Mouse (Mus musculus) hindbrain, embryonic 10.5 days (tissue): ENCODE results near the gene Pitpnm1. TPM values are rescaled to one million over a fixed set of nuclear protein-coding genes. Genes with fewer than 3 reads are reported as not detected.
"Not testable (repeated sequence)": the region's sequence is repeated elsewhere in the genome, so short reads cannot be mapped to it uniquely, and the experiment has no call there.

ENCODE experiments used
- DNase-seq: peaks from one replicate; pipeline ENCODE4 v3.0.0-alpha.2; 2017; ENCODE audit warnings: low spot score
- H3K27ac ChIP-seq: fragments of 300-500 bp; sonication (generic); 2 replicates; pipeline ENCODE4 v1.5.1; 2016; ENCODE audit warnings: mild to moderate bottlenecking, moderate library complexity
- H3K27me3 ChIP-seq: fragments of 300-500 bp; sonication (generic); 2 replicates; pipeline ENCODE4 v1.6.1; 2016; ENCODE audit warnings: mild to moderate bottlenecking; ENCODE audit not compliant: poor library complexity, insufficient read depth, severe bottlenecking
- H3K36me3 ChIP-seq: fragments of 300-500 bp; sonication (generic); 2 replicates; pipeline ENCODE4 v1.6.1; 2016; ENCODE audit warnings: mild to moderate bottlenecking, moderate library complexity
- H3K4me1 ChIP-seq: fragments of 300-500 bp; sonication (generic); replicated peaks from 2 replicates; pipeline ENCODE4 v1.6.1; 2016; ENCODE audit warnings: mild to moderate bottlenecking
- H3K4me3 ChIP-seq: fragments of 300-500 bp; sonication (generic); 2 replicates; pipeline ENCODE4 v1.5.1; 2016; ENCODE audit warnings: mild to moderate bottlenecking, moderate library complexity
- H3K9me3 ChIP-seq: fragments of 300-500 bp; sonication (generic); 2 replicates; pipeline ENCODE4 v1.6.1; 2016; ENCODE audit warnings: mild to moderate bottlenecking, moderate library complexity
- WGBS: fragments of 180-500 bp; shearing (Covaris S2); methylation state at CpG from one replicate; pipeline ENCODE4 v1.1.7; 2016; 5-methylcytosine and 5-hydroxymethylcytosine counted together
- polyA plus RNA-seq: library from polyadenylated mRNA; unstranded; fragments of >200 nt; fragmentation: Nextera tagmentation; extraction: Ambion mirVana; gene quantifications from 2 replicates; pipeline ENCODE4 v1.2.1, GENCODE M21; 2016

Gene Pitpnm1
- polyA plus RNA-seq, 1 experiment from 2014 or later = 19.9 TPM

DNA sequence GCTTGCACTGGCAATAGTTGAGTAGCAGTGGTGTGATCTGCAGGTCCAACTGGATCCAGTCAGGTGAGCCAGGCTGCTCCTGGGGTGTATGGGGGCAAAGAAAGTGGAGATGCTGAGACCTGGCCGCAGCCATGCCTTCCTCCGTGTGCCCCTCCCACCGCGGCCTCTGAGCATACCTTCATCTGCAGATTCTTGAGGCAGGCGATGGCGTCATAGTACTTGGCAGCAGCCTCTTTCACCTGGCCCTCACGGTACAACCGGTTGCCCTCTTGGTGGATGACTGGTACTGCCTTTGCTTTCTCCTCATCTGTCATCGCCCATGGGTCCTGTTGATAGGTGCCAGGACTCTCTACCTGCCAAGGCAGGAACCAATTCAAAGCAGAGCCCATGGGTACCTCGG is 15.3 kb downstream of the Pitpnm1 start:
- Histone ChIP-seq H3K4me1 (peaks cover 6% of the 10 kb centered on the region; the same call in 1 of the 2 replicates), H3K4me3 (no peak overlapping the region), H3K9me3 (no peaks in the 10 kb centered on the region), H3K36me3 (peaks cover 75% of the 10 kb centered on the region), H3K27ac (no peak overlapping the region), H3K27me3 (peaks cover 4% of the 10 kb centered on the region)
- no peak for DNase-seq
- WGBS = 96% methylated on average over 10 of the region's 10 CpGs

DNA sequence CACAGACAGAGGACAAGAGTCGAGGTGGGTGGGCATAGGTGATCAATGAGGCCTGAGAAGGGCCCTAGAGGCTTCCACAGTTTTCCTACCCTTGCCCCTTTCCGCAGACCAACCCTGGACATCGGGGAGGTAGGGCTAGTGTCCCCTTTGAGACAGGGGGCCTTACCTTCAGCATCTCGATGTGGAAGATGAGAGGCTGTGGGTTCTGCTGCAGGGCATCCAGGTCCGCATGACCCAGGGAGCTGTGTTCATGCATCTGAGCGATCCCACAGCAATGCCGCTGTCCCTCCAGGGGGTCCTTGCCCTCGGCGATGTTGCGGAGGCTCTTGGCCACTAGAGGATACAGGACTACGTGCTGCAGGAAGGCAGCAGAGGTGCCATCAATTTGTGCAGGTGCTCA is 16.0 kb downstream of the Pitpnm1 start:
- no peak for DNase-seq
- no peak overlapping the region for H3K4me3 ChIP-seq
- no peak overlapping the region for H3K27ac ChIP-seq
- no peaks in the 10 kb centered on the region for H3K9me3 ChIP-seq
- peaks cover 9% of the 10 kb centered on the region for H3K27me3 ChIP-seq
- H3K36me3 ChIP-seq = peaks cover 75% of the 10 kb centered on the region
- peaks cover 8% of the 10 kb centered on the region for H3K4me1 ChIP-seq
- 85% methylated on average over 11 of the region's 11 CpGs for WGBS

DNA sequence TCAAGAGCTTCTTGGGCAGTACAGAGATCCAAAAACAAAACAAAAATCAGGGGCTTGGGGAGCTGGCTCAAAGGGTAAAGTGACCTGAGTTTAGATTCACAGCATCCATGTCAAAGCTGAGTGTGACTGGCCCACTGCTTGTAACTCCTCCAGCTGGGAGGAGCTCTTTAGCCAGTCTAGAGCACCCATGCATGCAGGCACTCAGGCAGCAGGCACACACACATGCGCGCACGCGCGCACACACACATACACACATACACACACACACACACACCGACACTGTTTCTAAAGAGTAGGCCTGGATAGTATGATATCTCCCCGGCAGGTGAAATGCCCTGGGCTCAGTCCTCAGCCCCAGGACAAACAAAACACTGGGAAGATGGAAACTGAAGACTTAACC is 17.2 kb downstream of the Pitpnm1 start:
- peaks cover 9% of the 10 kb centered on the region for H3K27me3 ChIP-seq
- peaks cover 11% of the 10 kb centered on the region for H3K4me1 ChIP-seq
- 95% methylated on average over 7 of the region's 7 CpGs for WGBS
- DNase-seq = no peak
- H3K36me3 ChIP-seq = peaks cover 65% of the 10 kb centered on the region
- H3K27ac ChIP-seq = no peak overlapping the region
- H3K4me3 ChIP-seq = no peak overlapping the region
- H3K9me3 ChIP-seq = no peaks in the 10 kb centered on the region

DNA sequence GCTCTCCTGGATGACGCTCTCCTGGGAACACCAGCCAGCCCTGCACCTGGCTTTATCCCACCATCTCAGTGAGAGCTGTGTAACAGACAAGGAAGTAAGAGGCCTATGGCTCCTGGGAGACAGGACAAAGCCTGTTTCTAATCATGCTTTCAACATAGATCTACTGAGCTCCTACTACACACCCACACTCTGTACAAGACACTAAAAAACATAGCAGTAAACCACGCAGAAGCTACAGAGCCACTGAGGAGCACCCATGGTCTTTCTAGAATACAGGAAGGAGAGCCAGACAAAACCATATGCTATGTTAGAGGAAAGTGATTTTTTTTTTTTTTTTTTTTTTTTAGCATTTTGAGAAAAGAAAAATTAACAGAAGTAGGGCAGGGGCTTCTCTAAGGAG is 18.6 kb downstream of the Pitpnm1 start:
- Histone ChIP-seq H3K36me3 (peaks cover 51% of the 10 kb centered on the region), H3K9me3 (no peaks in the 10 kb centered on the region), H3K4me3 (no peak overlapping the region), H3K4me1 (peaks cover 11% of the 10 kb centered on the region), H3K27me3 (peaks cover 9% of the 10 kb centered on the region), H3K27ac (no peak overlapping the region)
- 91% methylated on average over 2 of the region's 2 CpGs for WGBS
- no peak for DNase-seq

DNA sequence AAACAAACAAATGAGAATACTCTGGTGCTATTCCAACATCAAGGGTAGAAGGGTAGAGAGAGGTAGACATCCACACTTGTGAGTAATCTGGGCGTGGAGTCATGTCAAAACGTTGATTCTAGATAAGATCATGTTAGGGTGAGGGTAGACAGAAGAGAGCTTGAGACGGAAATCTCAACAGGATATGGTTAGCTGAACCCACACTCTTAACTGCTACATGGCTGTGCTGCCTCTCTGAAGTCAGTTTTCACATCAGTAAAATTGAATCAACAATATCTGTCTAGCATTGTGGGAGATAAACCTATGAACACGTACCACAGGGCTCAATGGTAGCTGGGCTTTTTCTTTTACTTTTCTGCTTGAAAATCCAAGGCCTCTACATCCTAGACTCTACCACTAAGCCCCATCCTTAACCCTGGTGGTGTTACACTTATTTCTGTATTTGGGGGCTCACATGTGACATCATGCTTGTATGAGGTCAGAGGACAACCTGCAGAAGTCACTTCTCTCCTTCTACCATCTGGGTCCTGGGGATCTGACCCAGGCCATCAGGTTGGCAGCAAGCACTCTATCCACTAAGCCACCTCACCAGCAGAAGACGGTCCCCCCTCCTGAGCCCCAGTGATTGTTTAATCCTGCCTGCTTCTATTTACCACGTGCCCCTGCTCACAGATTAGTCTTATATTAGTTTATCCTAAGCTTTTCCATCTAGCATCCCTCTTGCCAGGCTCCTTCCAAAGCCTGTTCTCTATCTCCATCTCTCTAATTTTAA is 20.1 kb downstream of the Pitpnm1 start:
- Histone ChIP-seq H3K4me3 (peak overlapping the region; percentile 51), H3K9me3 (no peaks in the 10 kb centered on the region), H3K27me3 (peaks cover 9% of the 10 kb centered on the region), H3K36me3 (peaks cover 36% of the 10 kb centered on the region), H3K4me1 (peaks cover 11% of the 10 kb centered on the region), H3K27ac (no peak overlapping the region)
- DNase-seq = no peak
- 90% methylated on average over 6 of the region's 6 CpGs for WGBS

DNA sequence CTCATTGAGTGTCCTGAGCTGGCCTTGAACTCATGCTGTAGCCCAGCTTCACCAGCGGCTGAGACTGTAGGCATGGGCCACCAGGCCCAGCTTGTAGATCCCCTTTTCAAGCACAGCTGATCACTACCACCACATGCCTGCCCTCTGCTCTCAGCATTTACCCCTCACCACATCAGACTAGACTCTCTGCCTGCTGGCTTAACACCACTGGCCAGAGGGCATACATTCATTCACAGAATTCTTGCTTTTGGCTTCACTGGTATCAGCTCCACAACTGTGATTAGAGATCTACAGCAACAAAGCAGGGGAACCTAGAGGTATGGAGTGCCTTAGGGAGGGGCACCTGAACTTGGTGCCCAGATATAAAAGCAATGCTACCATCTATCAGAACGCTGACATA is 20.7 kb downstream of the Pitpnm1 start:
- WGBS = 95% methylated on average over 2 of the region's 2 CpGs
- Histone ChIP-seq H3K27ac (no peak overlapping the region), H3K4me1 (peaks cover 16% of the 10 kb centered on the region), H3K27me3 (peaks cover 9% of the 10 kb centered on the region), H3K36me3 (peaks cover 30% of the 10 kb centered on the region), H3K4me3 (peak overlapping the region; percentile 51), H3K9me3 (no peaks in the 10 kb centered on the region)
- DNase-seq = no peak

DNA sequence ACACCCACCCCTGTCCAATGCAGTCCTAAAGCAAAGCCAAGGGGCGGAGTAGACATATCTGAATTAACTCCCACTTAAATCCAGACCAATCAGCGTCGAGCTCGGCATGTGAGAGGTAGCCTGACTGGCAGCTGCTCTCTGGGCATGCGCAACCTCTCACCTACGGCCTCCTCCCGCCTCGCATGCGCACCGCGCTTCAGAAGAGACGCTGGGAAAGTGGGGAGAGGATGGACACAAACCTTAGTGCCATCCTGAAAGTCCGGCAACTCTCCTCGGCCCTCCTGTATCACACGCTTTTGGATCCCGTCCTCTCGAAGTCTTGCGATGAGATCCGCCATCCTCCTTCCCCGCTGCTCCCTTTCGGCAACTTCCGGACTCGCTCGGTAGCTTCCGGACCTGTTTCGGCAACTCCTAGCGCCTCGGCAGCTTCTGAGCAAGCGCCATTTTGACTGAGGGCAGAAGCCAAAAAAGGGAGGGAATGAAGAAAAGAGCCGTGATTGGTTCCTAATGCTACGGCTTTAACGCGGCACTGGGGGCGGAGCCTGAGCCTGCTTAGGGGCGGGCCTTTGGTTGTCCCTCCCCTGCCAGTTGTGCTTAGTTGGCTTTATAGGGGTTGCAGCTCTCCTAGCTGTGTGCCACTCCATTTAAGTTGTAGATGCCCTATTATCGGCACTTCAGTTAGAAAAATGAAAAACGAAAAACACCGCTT is 21.5 kb downstream of the Pitpnm1 start:
- peak overlapping the region; percentile 51 for H3K4me3 ChIP-seq
- H3K27ac ChIP-seq = peak overlapping the region; percentile 84
- H3K9me3 ChIP-seq = no peaks in the 10 kb centered on the region
- H3K27me3 ChIP-seq = peaks cover 9% of the 10 kb centered on the region
- peak; percentile 98 for DNase-seq
- 3% methylated on average over 38 of the region's 38 CpGs for WGBS
- H3K36me3 ChIP-seq = peaks cover 22% of the 10 kb centered on the region
- H3K4me1 ChIP-seq = peaks cover 22% of the 10 kb centered on the region

DNA sequence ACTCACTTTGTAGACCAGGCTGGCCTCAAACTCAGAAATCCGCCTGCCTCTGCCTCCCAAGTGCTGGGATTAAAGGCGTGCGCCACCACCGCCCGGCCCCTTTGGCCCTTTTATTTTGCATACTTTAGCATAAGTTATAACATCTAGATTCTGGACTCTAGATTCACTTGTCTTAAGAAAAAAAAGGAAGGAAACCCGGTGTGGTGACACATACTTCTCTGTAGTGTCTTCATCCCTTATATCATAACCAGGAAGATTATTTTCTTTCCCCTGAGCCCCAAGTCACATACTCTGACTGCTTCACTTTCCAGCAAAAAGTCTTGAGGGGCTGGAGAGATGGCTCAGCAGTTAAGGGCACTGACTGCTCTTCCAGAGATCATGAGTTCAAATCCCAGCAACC is 22.1 kb downstream of the Pitpnm1 start:
- peak overlapping the region; percentile 51; the same call in 1 of the 2 replicates for H3K4me3 ChIP-seq
- peaks cover 16% of the 10 kb centered on the region for H3K36me3 ChIP-seq
- not testable (repeated sequence) for H3K27me3 ChIP-seq, DNase-seq, H3K9me3 ChIP-seq
- peak overlapping the region; percentile 84 for H3K27ac ChIP-seq
- peaks cover 29% of the 10 kb centered on the region for H3K4me1 ChIP-seq
- WGBS = 63% methylated on average over 6 of the region's 6 CpGs

DNA sequence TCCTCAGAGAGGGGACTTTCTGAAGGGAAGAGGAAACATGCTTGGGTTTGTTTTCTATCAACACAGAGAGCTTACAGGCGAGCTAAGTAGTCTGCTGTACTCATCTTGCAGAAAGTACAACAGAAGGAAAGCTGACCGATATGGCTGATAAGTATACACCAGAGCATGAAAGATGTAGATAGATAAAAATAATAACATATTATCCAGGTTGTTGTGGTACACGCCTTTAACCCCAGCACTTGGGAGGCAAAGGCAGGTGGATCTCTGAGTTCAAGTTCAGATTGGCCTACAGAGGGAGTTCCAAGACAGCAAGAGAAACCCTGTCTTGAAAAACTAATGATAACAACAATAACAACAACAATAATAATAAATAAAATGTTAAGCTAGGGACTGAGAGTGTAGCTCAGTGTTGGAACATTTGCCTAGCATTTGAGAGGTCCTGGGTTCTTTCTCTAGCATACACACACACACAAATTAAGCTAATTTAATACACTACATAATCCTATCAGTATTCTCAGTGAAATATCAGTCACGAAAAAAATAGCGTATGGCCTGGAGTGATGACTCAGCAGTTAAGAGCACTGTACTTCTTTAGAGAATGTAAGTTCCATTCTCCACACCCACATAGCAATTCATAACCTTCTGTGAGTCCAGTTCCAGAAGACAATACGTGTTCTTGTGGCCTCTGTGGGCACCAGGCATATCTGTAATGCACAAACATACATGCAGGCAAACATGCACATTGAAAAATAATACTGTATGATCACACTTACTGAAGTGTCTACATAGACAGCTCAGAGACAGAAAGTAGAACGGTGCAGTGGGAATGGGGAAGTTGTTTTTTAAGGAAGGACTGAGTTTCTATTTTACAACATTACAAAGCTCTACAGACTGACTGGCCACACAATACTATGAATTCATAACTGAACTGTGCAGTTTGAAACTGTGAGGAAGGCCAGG is 22.9 kb downstream of the Pitpnm1 start:
- H3K4me3 ChIP-seq = no peak overlapping the region
- peaks cover 36% of the 10 kb centered on the region for H3K4me1 ChIP-seq
- H3K9me3 ChIP-seq = no peaks in the 10 kb centered on the region
- no peak for DNase-seq
- H3K36me3 ChIP-seq = peaks cover 12% of the 10 kb centered on the region
- 87% methylated on average over 7 of the region's 7 CpGs for whole genome bisulfite sequencing
- H3K27me3 ChIP-seq = peaks cover 9% of the 10 kb centered on the region
- H3K27ac ChIP-seq = no peak overlapping the region

DNA sequence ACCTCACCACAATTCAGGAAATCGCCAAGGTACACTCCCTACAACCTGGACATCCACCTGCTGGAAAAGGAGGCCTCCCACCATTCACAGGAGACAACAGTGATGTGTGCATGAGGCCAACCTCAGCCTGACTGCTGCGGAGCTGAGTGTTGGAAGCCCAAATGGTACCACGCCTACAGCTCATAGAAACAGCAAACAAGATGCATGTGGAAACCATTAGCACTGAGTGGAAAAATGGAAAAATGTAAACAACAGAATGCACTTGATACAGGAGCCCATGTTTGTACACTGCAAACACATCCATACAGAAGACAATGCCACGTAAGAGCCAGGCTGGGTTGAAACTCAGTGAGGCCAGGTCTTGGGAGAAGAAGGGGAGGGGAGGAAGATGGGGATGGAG is 24.6 kb downstream of the Pitpnm1 start:
- Histone ChIP-seq H3K36me3 (peaks cover 22% of the 10 kb centered on the region), H3K9me3 (no peaks in the 10 kb centered on the region), H3K27me3 (peaks cover 9% of the 10 kb centered on the region), H3K4me3 (no peak overlapping the region), H3K27ac (no peak overlapping the region), H3K4me1 (peaks cover 36% of the 10 kb centered on the region)
- no peak for DNase-seq
- WGBS = 81% methylated on average over 4 of the region's 4 CpGs

DNA sequence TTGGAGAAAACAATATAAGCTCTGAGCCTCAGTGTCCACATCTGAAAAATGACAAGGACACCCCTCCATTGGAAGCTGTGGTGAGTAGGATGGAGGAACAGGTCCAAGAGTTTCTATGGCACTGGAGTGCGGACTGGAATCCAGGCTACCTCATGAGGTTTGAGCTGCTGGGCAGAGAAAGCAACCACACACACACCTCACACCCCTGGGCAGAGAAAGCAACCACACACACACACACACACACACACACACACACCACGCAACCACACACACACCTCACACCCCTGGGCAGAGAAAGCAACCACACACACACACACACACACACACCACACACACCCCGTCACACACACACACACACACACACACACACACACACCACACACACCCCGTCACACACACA is 25.5 kb downstream of the Pitpnm1 start:
- not testable (repeated sequence) for H3K27me3 ChIP-seq, H3K9me3 ChIP-seq, DNase-seq
- H3K4me1 ChIP-seq = peaks cover 34% of the 10 kb centered on the region
- 21% methylated on average over 4 of the region's 4 CpGs for WGBS
- peak overlapping the region; percentile 74 for H3K4me3 ChIP-seq
- peak overlapping the region; percentile 95 for H3K27ac ChIP-seq
- H3K36me3 ChIP-seq = peaks cover 30% of the 10 kb centered on the region

DNA sequence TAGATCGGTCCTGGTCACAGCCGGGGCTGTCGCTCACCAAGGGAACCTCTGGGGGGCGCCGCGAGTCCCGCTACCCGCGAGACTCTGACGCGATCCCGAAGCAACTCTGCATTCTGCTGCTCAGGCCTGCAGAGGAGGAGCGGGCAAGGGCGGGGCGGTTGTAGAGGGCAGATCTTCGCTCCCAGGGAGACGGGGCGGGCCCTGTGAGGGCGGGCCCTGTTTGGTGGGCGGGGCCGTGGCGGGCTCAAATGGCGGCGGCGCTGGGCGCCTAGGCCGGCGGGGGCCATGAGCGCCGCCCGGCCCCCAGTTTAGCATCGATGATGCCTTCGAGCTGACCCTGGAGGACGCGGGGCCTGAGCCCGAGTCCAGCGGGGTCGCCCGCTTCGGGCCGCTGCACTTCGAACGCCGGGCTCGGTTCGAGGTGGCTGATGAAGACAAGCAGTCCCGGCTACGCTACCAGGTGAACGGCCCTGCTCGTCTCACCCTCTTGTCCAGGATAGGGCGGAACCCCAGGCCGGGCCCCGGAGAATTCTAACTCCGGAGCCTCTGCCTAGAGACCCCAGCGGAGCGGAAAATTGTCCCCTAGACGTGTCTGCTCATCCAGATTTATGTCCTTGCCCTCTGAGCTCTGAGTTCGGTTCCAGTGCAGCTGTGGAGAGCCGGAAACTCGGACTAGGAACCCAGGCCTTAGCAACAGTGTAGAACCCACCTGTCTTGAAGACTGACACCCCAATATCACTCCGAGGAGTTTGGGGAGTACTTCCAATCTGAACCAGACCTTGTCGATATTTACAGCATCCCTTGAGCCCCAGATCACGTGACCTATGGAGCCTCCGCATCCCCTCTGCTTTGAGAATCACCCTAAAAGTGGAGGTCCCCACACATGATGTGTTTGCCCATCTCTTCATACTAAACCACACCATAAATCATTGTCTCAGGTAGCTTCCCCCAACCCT is 26.2 kb downstream of the Pitpnm1 start, which contains the start of gene Aip:
Gene Aip, minus strand, starts transcription at position 118 of the 956 bp plus-strand sequence.
- Histone ChIP-seq H3K4me1 (peaks cover 26% of the 10 kb centered on the region), H3K36me3 (peaks cover 37% of the 10 kb centered on the region), H3K9me3 (no peaks in the 10 kb centered on the region), H3K27me3 (no peaks in the 10 kb centered on the region), H3K27ac (peak within 1 kb of the TSS; percentile 95), H3K4me3 (peak within 1 kb of the TSS; percentile 74)
- WGBS = under 1% methylated on average over 64 of the region's 64 CpGs
- DNase-seq = peak; percentile 98
